Mouse (Mus musculus) CD4-positive, CD25-positive, alpha-beta regulatory T cell (primary cell): ENCODE data around the gene Fndc1. TPM values are rescaled to one million over a fixed set of nuclear protein-coding genes. Genes with fewer than 3 reads are reported as not detected.

ENCODE experiments used
- polyA plus RNA-seq: library from polyadenylated mRNA; unstranded; fragments of 100-300 nt; shearing (Covaris generic); gene quantifications from one replicate; pipeline ENCODE4 v1.2.1, GENCODE M21; 2017

Fndc1 gene
- polyA plus RNA-seq = 0.04 TPM

DNA sequence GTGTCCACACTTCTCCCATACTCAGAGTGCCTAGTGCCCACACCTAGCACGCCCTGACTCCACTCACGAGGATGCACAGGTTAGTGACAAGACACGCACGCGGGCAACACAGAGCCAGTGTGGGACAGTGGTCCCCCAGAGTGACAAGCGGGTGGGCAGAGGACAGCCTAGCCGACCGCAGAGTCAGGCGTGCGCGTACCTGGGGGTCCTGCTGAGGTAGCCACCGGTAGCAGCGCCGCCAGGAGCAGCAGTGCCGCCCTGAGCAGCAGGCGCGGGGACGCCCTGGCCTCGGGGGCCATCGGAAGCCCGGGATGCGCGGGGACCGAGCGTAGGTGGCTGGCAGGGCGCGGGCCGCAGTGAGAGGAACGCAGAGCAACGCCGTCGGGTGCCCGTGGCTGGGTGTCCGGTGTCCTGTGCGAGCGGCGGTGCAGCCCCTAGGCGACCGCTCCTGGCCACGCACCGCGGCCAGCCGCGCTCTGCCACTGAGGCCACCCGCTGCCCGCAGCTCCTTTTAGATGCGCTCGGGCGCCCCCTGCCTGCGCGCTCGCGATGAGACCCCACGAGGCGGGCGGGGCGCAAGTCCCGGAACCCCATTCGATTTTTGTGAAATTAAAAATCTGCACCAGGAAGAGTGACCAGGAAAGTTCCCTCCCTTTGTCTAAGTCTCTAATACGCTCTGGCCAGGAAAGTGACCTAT, at the start of gene Fndc1:
TSS of gene Fndc1 (minus strand) at position 484 of the 697 bp plus-strand sequence.

Other genes starting within 250 kb of the Fndc1 start
- 128 TPM for gene Tagap, start 98.7 kb upstream of the Fndc1 start, polyA plus RNA-seq
- gene Rsph3a, start 118.3 kb upstream of the Fndc1 start, polyA plus RNA-seq = 20.8 TPM